Mouse (Mus musculus) stomach, postnatal 0 days (tissue): ENCODE measurements at regions not wholly inside any gene's neighbourhood (a gene's known extent, or its start where the extent isn't known, plus 50 kb on each side); places are given as distances from the start of the nearest gene placed in this dataset.

ENCODE experiments used
- CTCF ChIP-seq: IDR thresholded peaks from 2 replicates; pipeline ENCODE4 v1.5.1; 2016; ENCODE audit warnings: antibody characterized with exemption, low read depth, mild to moderate bottlenecking, moderate library complexity
- EP300 ChIP-seq: optimal IDR thresholded peaks from 2 replicates; pipeline ENCODE3; 2016; ENCODE audit warnings: antibody characterized with exemption

- TF ChIP-seq CTCF (no peak), EP300 (no peak)
These were observed 142.2 kb downstream of the Ipmk start for GRCm38 (mm10) chr10:71489791-71490190.
